Mouse (Mus musculus): ENCODE data around the gene Wwp2. TPM values are rescaled to one million over a fixed set of nuclear protein-coding genes. Genes with fewer than 3 reads are reported as not detected.

Gene Wwp2
- polyA plus RNA-seq, 1 experiment: 62.7 TPM

GRCm38 (mm10) chr8:107448382-107448889, 12.3 kb downstream of the Wwp2 start:
- WGBS: 77% methylated on average over 4 of the region's 4 CpGs
- peaks cover 2% of the 10 kb centered on the region; the same call in 1 of the 2 replicates for H3K4me1 ChIP-seq (ENCODE audit: control insufficient read depth, insufficient read depth, low read length)
- H3K4me3 ChIP-seq (replicated peaks; ENCODE audit: extremely low read depth, low read depth, low read length): no peak overlapping the region
- no peak for TF ChIP-seq POLR2A (IDR thresholded peaks at IDR 0.05; ENCODE audit: borderline replicate concordance, extremely low read depth, low read depth, low read length)
- no peak for TF ChIP-seq CTCF (IDR thresholded peaks at IDR 0.05; ENCODE audit: insufficient read depth, low read length)
- no peak for DNase-seq

GRCm38 (mm10) chr8:107449130-107449529, 13.0 kb downstream of the Wwp2 start:
- DNase-seq: no peak
- peaks cover 2% of the 10 kb centered on the region; the same call in 1 of the 2 replicates for H3K4me1 ChIP-seq (ENCODE audit: control insufficient read depth, insufficient read depth, low read length)
- TF ChIP-seq CTCF (IDR thresholded peaks at IDR 0.05; ENCODE audit: insufficient read depth, low read length) (no peak), POLR2A (IDR thresholded peaks at IDR 0.05; ENCODE audit: borderline replicate concordance, extremely low read depth, low read depth, low read length) (no peak)
- WGBS: 50% methylated on average over 8 of the region's 8 CpGs
- no peak overlapping the region for H3K4me3 ChIP-seq (replicated peaks; ENCODE audit: extremely low read depth, low read depth, low read length)

DNA sequence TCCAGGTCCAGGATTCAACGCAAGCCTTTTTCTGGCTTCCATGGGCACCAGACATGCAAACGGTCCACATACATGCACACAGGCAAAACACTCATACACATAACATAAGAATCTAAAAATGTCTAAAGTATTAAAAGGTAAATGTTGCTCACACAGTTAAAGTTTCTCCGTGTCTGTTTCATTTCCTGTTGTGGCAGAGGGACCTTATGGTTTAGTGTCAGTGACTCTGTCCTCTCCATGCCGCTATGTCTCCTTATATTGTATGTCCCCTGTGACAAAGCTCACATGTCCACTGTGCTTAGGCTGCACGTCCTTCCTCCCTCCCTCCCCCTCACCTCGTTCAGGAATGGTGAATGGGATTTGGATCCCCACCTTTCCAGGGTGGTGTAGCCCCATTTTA, 13.5 kb downstream of the Wwp2 start:
- no peak for TF ChIP-seq POLR2A (IDR thresholded peaks at IDR 0.05; ENCODE audit: borderline replicate concordance, extremely low read depth, low read depth, low read length)
- no peak for TF ChIP-seq CTCF (IDR thresholded peaks at IDR 0.05; ENCODE audit: insufficient read depth, low read length)
- 57% methylated on average over 6 of the region's 6 CpGs for WGBS
- DNase-seq: no peak
- Histone ChIP-seq H3K4me3 (replicated peaks; ENCODE audit: extremely low read depth, low read depth, low read length) (no peak overlapping the region), H3K4me1 (ENCODE audit: control insufficient read depth, insufficient read depth, low read length) (no peaks in the 10 kb centered on the region)

DNA sequence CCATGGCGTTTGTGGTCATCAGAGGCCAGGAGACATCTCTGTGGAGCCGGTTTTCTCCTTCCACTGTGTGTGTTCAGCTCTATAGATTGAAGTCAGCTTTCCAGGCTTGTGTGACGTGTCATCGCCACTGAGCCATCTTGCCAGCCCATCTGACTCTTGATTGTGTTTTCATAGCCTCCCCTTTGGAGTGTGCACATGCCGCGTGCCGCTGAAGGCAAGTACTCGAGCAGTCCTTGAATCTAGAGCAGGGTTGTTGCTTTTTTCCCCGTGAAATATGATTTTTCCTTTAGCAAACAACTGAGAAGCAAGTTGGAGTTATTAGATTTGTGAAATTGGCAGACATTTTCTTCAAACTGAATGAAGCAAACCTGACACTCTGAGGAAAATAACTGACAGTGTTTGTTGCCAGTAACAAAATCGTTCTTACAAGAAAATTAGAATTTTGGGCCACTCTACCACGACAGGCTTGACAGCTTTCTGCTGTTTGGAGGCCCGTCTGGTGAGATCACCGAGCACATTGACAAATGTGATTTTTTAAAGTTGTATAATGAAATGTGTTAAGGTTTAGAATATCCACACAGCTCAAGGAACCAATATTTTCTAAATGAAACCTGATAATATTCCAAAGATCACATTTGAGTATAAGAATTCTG, 15.4 kb downstream of the Wwp2 start:
- H3K4me1 ChIP-seq (ENCODE audit: control insufficient read depth, insufficient read depth, low read length): no peaks in the 10 kb centered on the region
- H3K4me3 ChIP-seq (replicated peaks; ENCODE audit: extremely low read depth, low read depth, low read length): no peak overlapping the region
- TF ChIP-seq POLR2A (IDR thresholded peaks at IDR 0.05; ENCODE audit: borderline replicate concordance, extremely low read depth, low read depth, low read length) (no peak), CTCF (IDR thresholded peaks at IDR 0.05; ENCODE audit: insufficient read depth, low read length) (no peak)
- 63% methylated on average over 13 of the region's 13 CpGs for WGBS
- DNase-seq: no peak

DNA sequence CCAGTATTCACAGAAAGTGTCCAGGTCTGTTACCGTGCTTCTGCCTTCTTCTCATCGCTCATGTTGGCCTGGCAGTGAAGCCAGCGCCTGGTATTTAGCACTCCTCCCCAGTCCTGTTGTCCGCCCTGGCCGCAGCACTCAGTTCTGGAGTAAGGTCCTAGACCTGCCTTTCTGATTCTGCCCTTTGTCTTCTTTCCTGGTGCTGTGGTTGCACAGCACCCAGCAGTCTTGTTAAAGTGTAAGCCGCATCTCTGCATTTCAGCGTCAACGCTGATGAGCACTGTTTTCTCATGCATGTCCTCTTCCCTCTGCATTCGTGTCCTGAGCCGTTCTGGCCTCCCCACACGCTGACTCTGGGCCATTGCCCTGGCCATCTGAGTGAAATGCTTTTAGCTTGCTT, 17.2 kb downstream of the Wwp2 start:
- DNase-seq: no peak
- no peaks in the 10 kb centered on the region for H3K4me1 ChIP-seq (ENCODE audit: control insufficient read depth, insufficient read depth, low read length)
- TF ChIP-seq POLR2A (IDR thresholded peaks at IDR 0.05; ENCODE audit: borderline replicate concordance, extremely low read depth, low read depth, low read length) (no peak), CTCF (IDR thresholded peaks at IDR 0.05; ENCODE audit: insufficient read depth, low read length) (no peak)
- H3K4me3 ChIP-seq (replicated peaks; ENCODE audit: extremely low read depth, low read depth, low read length): no peak overlapping the region
- WGBS: 95% methylated on average over 11 of the region's 11 CpGs

- peak; percentile 14 for DNase-seq
- 3% methylated on average over 3 of the region's 3 CpGs for WGBS
- no peaks in the 10 kb centered on the region for H3K4me1 ChIP-seq (ENCODE audit: control insufficient read depth, insufficient read depth, low read length)
- TF ChIP-seq CTCF (IDR thresholded peaks at IDR 0.05; ENCODE audit: insufficient read depth, low read length): peak; percentile 67
- no peak for TF ChIP-seq POLR2A (IDR thresholded peaks at IDR 0.05; ENCODE audit: borderline replicate concordance, extremely low read depth, low read depth, low read length)
- H3K4me3 ChIP-seq (replicated peaks; ENCODE audit: extremely low read depth, low read depth, low read length): no peak overlapping the region
Observed at GRCm38 (mm10) chr8:107455268-107455667, 19.1 kb downstream of the Wwp2 start.

- no peak overlapping the region for H3K4me3 ChIP-seq (replicated peaks; ENCODE audit: extremely low read depth, low read depth, low read length)
- WGBS: 64% methylated on average over 4 of the region's 4 CpGs
- TF ChIP-seq POLR2A (IDR thresholded peaks at IDR 0.05; ENCODE audit: borderline replicate concordance, extremely low read depth, low read depth, low read length) (no peak), CTCF (IDR thresholded peaks at IDR 0.05; ENCODE audit: insufficient read depth, low read length) (no peak)
- H3K4me1 ChIP-seq (ENCODE audit: control insufficient read depth, insufficient read depth, low read length): no peaks in the 10 kb centered on the region
- DNase-seq: no peak
Observed at GRCm38 (mm10) chr8:107457725-107458124, 21.6 kb downstream of the Wwp2 start.

GRCm38 (mm10) chr8:107458281-107458680, 22.1 kb downstream of the Wwp2 start:
- Histone ChIP-seq H3K4me3 (replicated peaks; ENCODE audit: extremely low read depth, low read depth, low read length) (no peak overlapping the region), H3K4me1 (ENCODE audit: control insufficient read depth, insufficient read depth, low read length) (no peaks in the 10 kb centered on the region)
- WGBS: 92% methylated on average over 6 of the region's 6 CpGs
- no peak for DNase-seq
- TF ChIP-seq POLR2A (IDR thresholded peaks at IDR 0.05; ENCODE audit: borderline replicate concordance, extremely low read depth, low read depth, low read length) (no peak), CTCF (IDR thresholded peaks at IDR 0.05; ENCODE audit: insufficient read depth, low read length) (no peak)

DNA sequence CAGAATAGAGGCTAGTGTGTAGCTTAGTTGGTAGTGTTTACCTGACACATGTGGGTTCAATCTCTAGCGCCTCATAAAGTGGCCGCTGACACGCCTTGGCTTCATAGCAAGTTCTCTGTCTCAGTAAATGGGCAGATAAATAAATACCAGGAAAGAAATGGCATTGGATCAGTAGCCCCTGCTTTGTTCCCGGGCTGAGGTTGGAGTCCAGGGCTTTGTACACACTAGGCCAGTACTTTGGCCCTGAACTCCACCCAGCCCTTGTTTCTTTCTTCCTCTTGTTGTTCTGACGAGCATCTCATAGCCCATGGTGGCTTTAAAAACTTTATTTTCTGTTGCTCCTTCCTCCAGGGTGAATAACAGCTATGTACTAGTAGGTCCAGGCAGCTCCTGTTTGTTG, 26.3 kb downstream of the Wwp2 start:
- no peaks in the 10 kb centered on the region for H3K4me1 ChIP-seq (ENCODE audit: control insufficient read depth, insufficient read depth, low read length)
- no peak overlapping the region for H3K4me3 ChIP-seq (replicated peaks; ENCODE audit: extremely low read depth, low read depth, low read length)
- 76% methylated on average over 5 of the region's 5 CpGs for WGBS
- DNase-seq: no peak
- TF ChIP-seq CTCF (IDR thresholded peaks at IDR 0.05; ENCODE audit: insufficient read depth, low read length) (no peak), POLR2A (IDR thresholded peaks at IDR 0.05; ENCODE audit: borderline replicate concordance, extremely low read depth, low read depth, low read length) (no peak)

DNA sequence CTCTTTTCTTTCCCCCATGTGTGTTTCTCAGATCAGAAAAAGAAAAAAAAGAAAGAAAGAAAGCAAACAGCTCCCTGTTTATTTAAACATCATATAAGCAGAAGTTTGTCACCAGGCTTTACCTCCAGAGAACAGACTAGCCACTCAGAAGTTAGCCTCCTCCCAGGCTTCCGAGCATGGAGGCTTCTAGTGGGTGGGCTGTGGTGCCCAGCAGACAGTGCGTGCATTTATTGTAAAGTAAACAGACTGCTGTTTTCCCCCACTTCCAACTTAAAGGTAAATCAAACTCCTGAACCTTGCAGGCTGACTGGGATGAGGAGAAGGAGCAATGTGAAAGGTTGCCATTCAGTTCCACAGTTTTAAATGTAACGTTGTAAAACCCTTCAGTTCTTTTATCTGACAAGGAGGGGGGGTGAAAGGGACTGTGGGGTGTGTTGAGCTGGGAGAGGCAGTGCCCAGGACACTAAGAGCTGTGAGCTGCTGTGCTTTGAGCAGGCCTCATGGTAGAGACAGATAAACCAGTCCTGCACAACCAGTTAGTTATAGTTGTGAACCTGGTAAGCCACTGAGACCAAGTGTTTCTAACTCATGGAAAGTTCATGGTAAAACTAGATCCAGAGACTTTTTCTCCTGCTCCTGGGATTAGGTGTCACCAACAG, 29.3 kb downstream of the Wwp2 start:
- H3K4me1 ChIP-seq (ENCODE audit: control insufficient read depth, insufficient read depth, low read length): no peaks in the 10 kb centered on the region
- TF ChIP-seq POLR2A (IDR thresholded peaks at IDR 0.05; ENCODE audit: borderline replicate concordance, extremely low read depth, low read depth, low read length) (no peak), CTCF (IDR thresholded peaks at IDR 0.05; ENCODE audit: insufficient read depth, low read length) (no peak)
- no peak overlapping the region for H3K4me3 ChIP-seq (replicated peaks; ENCODE audit: extremely low read depth, low read depth, low read length)
- WGBS: 76% methylated on average over 3 of the region's 3 CpGs
- no peak for DNase-seq

All from lung, adult 2 months (tissue).